Mouse (Mus musculus): ENCODE measurements around the gene Frs2. TPM values are rescaled to one million over a fixed set of nuclear protein-coding genes. Genes with fewer than 3 reads are reported as not detected.

Gene Frs2
- 31.0 and 31.2 TPM in 2 replicates for polyA plus RNA-seq (2012; rRNA removed)

GRCm38 (mm10) chr10:117148361-117149003 lies at the start of gene Frs2:
Gene Frs2 (minus strand): TSS chr10:117148534.

GRCm38 (mm10) chr10:117063254-117064021 lies 84.9 kb downstream of the Frs2 start, which contains the start of gene Cct2:
Gene Cct2 (minus strand): TSS chr10:117063814.

GRCm38 (mm10) chr10:117045175-117046056 lies 102.9 kb downstream of the Frs2 start, which contains the start of gene Lrrc10:
Gene Lrrc10 (plus strand): TSS chr10:117045341.

Other genes with a start within 250 kb of the Frs2 start
- gene Rab3ip, start 197.8 kb downstream of the Frs2 start, polyA plus RNA-seq (2012; rRNA removed), result 35.7 and 39.8 TPM in 2 replicates
- gene Gm10271, start 175.9 kb downstream of the Frs2 start, polyA plus RNA-seq (2012; rRNA removed), result not detected in 2 replicates
- gene Best3, start 162.2 kb downstream of the Frs2 start, polyA plus RNA-seq (2012; rRNA removed), result 0.05 and 0.24 TPM in 2 replicates
- gene Lrrc10, start 103.2 kb downstream of the Frs2 start, polyA plus RNA-seq (2012; rRNA removed), result 0.06 TPM in 1 of 2 replicates, not detected in the other
- gene Cct2, start 84.7 kb downstream of the Frs2 start, polyA plus RNA-seq (2012; rRNA removed), result 260 and 261 TPM in 2 replicates
- 108 and 114 TPM in 2 replicates for gene Yeats4, start 76.0 kb upstream of the Frs2 start, polyA plus RNA-seq (2012; rRNA removed)
- gene 9530003J23Rik, start 90.2 kb upstream of the Frs2 start, polyA plus RNA-seq (2012; rRNA removed), result not detected in 2 replicates
- 9.0 and 9.8 TPM in 2 replicates for gene Lyz2, start 133.8 kb upstream of the Frs2 start, polyA plus RNA-seq (2012; rRNA removed)
- 0.10 and 0.13 TPM in 2 replicates for gene Lyz1, start 144.3 kb upstream of the Frs2 start, polyA plus RNA-seq (2012; rRNA removed)
- 115 and 119 TPM in 2 replicates for gene Cpsf6, start 231.5 kb upstream of the Frs2 start, polyA plus RNA-seq (2012; rRNA removed)